Mouse (Mus musculus): ENCODE measurements around the gene Vmn1r228.

The Vmn1r228 gene

GRCm38 (mm10) chr17:20786057-20786456 lies at the start of gene Vmn1r228:
TSS of gene Vmn1r228 (minus strand) at chr17:20786157.
- DNase-seq: no peak

- DNase-seq: no peak
These were observed 25.3 kb upstream of the Vmn1r228 start, which contains the start of gene Vmn1r229 for GRCm38 (mm10) chr17:20811255-20811654. TSS of gene Vmn1r229 (plus strand) at chr17:20811555.

- no peak for DNase-seq
These were observed 56.4 kb downstream of the Vmn1r228 start, which contains the start of gene Vmn1r227 for GRCm38 (mm10) chr17:20729543-20729942. TSS of gene Vmn1r227 (plus strand) at chr17:20729843.

Measured in cerebellum, adult 8-10 months (tissue).